Mouse (Mus musculus) CH12.LX (cell line): Measurements from ENCODE around the gene Ptpn11. TPM values are rescaled to one million over a fixed set of nuclear protein-coding genes. Genes with fewer than 3 reads are reported as not detected.

Source experiments
- DNase-seq: peaks from one replicate; pipeline ENCODE4 v3.0.0-alpha.2; 2013; ENCODE audit errors: extremely low read depth
- H3K27ac ChIP-seq: 2 replicates; pipeline ENCODE4 v1.5.1; 2012; ENCODE audit warnings: low read depth, mild to moderate bottlenecking, control low read depth, moderate library complexity; ENCODE audit not compliant: insufficient read depth
- H3K27me3 ChIP-seq: replicated peaks from 2 replicates; pipeline ENCODE3; 2012; ENCODE audit warnings: inconsistent platforms
- H3K36me3 ChIP-seq, 2 experiments: replicated peaks in 1 of 2; 2 replicates each; pipeline versions ENCODE3 to v1.6.1; 2012; ENCODE audit warnings: inconsistent platforms in 1 of 2, low read length in 1 of 2, mild to moderate bottlenecking in 1 of 2, mixed read lengths in 1 of 2, moderate library complexity in 1 of 2; ENCODE audit not compliant: control insufficient read depth in 1 of 2, insufficient read depth in 1 of 2
- H3K4me1 ChIP-seq, 2 experiments: 2 replicates each; pipeline ENCODE4 v1.6.1; 2012; ENCODE audit warnings: inconsistent platforms in 1 of 2, moderate library complexity in 1 of 2; ENCODE audit not compliant: insufficient read depth in 2 of 2, control insufficient read depth in 1 of 2
- H3K4me2 ChIP-seq: 2 replicates; pipeline ENCODE4 v1.6.1; 2012; ENCODE audit warnings: low read depth, mild to moderate bottlenecking, control low read depth; ENCODE audit not compliant: poor library complexity, insufficient read depth, severe bottlenecking
- H3K4me3 ChIP-seq, 3 experiments: fragments of 150-350 bp in 1 of 3; sonication (generic) in 1 of 3; replicated peaks in 1 of 3; 2 replicates each; pipeline versions ENCODE3 to v1.5.1; 2011 to 2012; ENCODE audit warnings: low read depth in 2 of 3, low read length in 2 of 3, mild to moderate bottlenecking in 2 of 3, moderate library complexity in 2 of 3, control low read depth in 1 of 3, improper control_type of control experiment in 1 of 3, inconsistent platforms in 1 of 3, mixed read lengths in 1 of 3; ENCODE audit not compliant: poor library complexity in 1 of 3
- H3K79me2 ChIP-seq: replicated peaks from 2 replicates; pipeline ENCODE4 v1.6.1; 2012; ENCODE audit warnings: mild to moderate bottlenecking, moderate library complexity; ENCODE audit not compliant: control insufficient read depth, poor library complexity, insufficient read depth, severe bottlenecking; ENCODE audit errors: extremely low read depth
- H3K9ac ChIP-seq: 2 replicates; pipeline ENCODE4 v1.6.1; 2012; ENCODE audit warnings: low read depth, mild to moderate bottlenecking, control low read depth, moderate library complexity; ENCODE audit not compliant: insufficient read depth
- H3K9me3 ChIP-seq: replicated peaks from 2 replicates; pipeline ENCODE3; 2012; ENCODE audit warnings: low read length, inconsistent platforms, mixed read lengths
- CHD1 ChIP-seq: IDR thresholded peaks from 2 replicates; pipeline ENCODE4 v1.6.1; 2012; ENCODE audit warnings: low read depth, low read length, improper control_type of control experiment, inconsistent platforms
- CHD2 ChIP-seq: IDR thresholded peaks from 2 replicates; pipeline ENCODE4 v1.6.1; 2011; ENCODE audit warnings: low read length, improper control_type of control experiment
- ELF1 ChIP-seq: IDR thresholded peaks from 2 replicates; pipeline ENCODE4 v1.6.1; 2014; ENCODE audit warnings: low read depth, mild to moderate bottlenecking, inconsistent platforms, low read length, improper control_type of control experiment
- ETS1 ChIP-seq: conservative IDR thresholded peaks from 2 replicates; pipeline ENCODE4 v1.6.1; 2012; ENCODE audit warnings: low read depth, mild to moderate bottlenecking, inconsistent platforms, low read length, improper control_type of control experiment, moderate library complexity
- GABPA ChIP-seq: IDR thresholded peaks from 2 replicates; pipeline ENCODE4 v1.6.1; 2012; ENCODE audit warnings: low read depth, low read length, improper control_type of control experiment, inconsistent platforms; ENCODE audit not compliant: insufficient replicate concordance
- HCFC1 ChIP-seq: IDR thresholded peaks from 2 replicates; pipeline ENCODE4 v1.6.1; 2012; ENCODE audit warnings: low read depth, mild to moderate bottlenecking, inconsistent platforms, low read length, improper control_type of control experiment
- JUN ChIP-seq: IDR thresholded peaks from 2 replicates; pipeline ENCODE4 v1.6.1; 2011; ENCODE audit warnings: low read depth, mild to moderate bottlenecking, low read length, improper control_type of control experiment, moderate library complexity; ENCODE audit not compliant: insufficient read depth
- JUND ChIP-seq: conservative IDR thresholded peaks from 2 replicates; pipeline ENCODE4 v1.6.1; 2011; ENCODE audit warnings: low read depth, low read length, improper control_type of control experiment
- KAT2A ChIP-seq: IDR thresholded peaks from 2 replicates; pipeline ENCODE4 v1.6.1; 2012; ENCODE audit warnings: low read length, improper control_type of control experiment, inconsistent platforms; ENCODE audit not compliant: insufficient replicate concordance
- MAFK ChIP-seq: IDR thresholded peaks from 2 replicates; pipeline ENCODE4 v1.6.1; 2011; ENCODE audit warnings: low read length, improper control_type of control experiment; ENCODE audit not compliant: insufficient replicate concordance
- MAX ChIP-seq: IDR thresholded peaks from 2 replicates; pipeline ENCODE4 v1.6.1; 2011; ENCODE audit warnings: low read length, improper control_type of control experiment
- MAZ ChIP-seq: IDR thresholded peaks from 2 replicates; pipeline ENCODE4 v1.6.1; 2012; ENCODE audit warnings: low read depth, mild to moderate bottlenecking, inconsistent platforms, low read length, improper control_type of control experiment, moderate library complexity
- MEF2A ChIP-seq: IDR thresholded peaks from 2 replicates; pipeline ENCODE4 v1.6.1; 2014; ENCODE audit warnings: low read depth, mild to moderate bottlenecking, inconsistent platforms, low read length, improper control_type of control experiment, borderline replicate concordance
- MXI1 ChIP-seq: IDR thresholded peaks from 2 replicates; pipeline ENCODE4 v1.6.1; 2011; ENCODE audit warnings: mild to moderate bottlenecking, low read depth, low read length, improper control_type of control experiment
- MYC ChIP-seq: IDR thresholded peaks from 2 replicates; pipeline ENCODE4 v1.6.1; 2011; ENCODE audit warnings: low read depth, mild to moderate bottlenecking, improper control_type of control experiment, low read length
- NELFE ChIP-seq: IDR thresholded peaks from 2 replicates; pipeline ENCODE4 v1.6.1; 2011; ENCODE audit warnings: low read depth, low read length, improper control_type of control experiment
- NRF1 ChIP-seq: IDR thresholded peaks from 2 replicates; pipeline ENCODE4 v1.6.1; 2014; ENCODE audit warnings: low read depth, mild to moderate bottlenecking, inconsistent platforms, low read length, improper control_type of control experiment, moderate library complexity
- PAX5 ChIP-seq: IDR thresholded peaks from 2 replicates; pipeline ENCODE4 v1.6.1; 2012; ENCODE audit warnings: low read length, inconsistent platforms, mixed read lengths
- POLR2A ChIP-seq: IDR thresholded peaks from 2 replicates; pipeline ENCODE4 v1.6.1; 2011; ENCODE audit warnings: low read depth, mild to moderate bottlenecking, improper control_type of control experiment, low read length
- POLR2AphosphoS2 ChIP-seq: IDR thresholded peaks from 2 replicates; pipeline ENCODE4 v1.6.1; 2011; ENCODE audit warnings: low read depth, low read length, improper control_type of control experiment
- RAD21 ChIP-seq: IDR thresholded peaks from 2 replicates; pipeline ENCODE4 v1.6.1; 2011; ENCODE audit warnings: low read depth, mild to moderate bottlenecking, low read length, improper control_type of control experiment, moderate library complexity
- RCOR1 ChIP-seq: conservative IDR thresholded peaks from 2 replicates; pipeline ENCODE4 v1.6.1; 2012; ENCODE audit warnings: low read depth, mild to moderate bottlenecking, inconsistent platforms, low read length, improper control_type of control experiment
- SIN3A ChIP-seq: IDR thresholded peaks from 2 replicates; pipeline ENCODE4 v1.6.1; 2012; ENCODE audit warnings: low read length, improper control_type of control experiment, inconsistent platforms
- SMC3 ChIP-seq: IDR thresholded peaks from 2 replicates; pipeline ENCODE4 v1.6.1; 2011; ENCODE audit warnings: low read depth, low read length, improper control_type of control experiment
- TBP ChIP-seq: conservative IDR thresholded peaks from 2 replicates; pipeline ENCODE4 v1.6.1; 2011; ENCODE audit warnings: low read depth, low read length, improper control_type of control experiment
- TCF12 ChIP-seq: IDR thresholded peaks from 2 replicates; pipeline ENCODE4 v1.6.1; 2014; ENCODE audit warnings: low read depth, mild to moderate bottlenecking, inconsistent platforms, low read length, improper control_type of control experiment
- UBTF ChIP-seq: IDR thresholded peaks from 2 replicates; pipeline ENCODE4 v1.6.1; 2012; ENCODE audit warnings: low read depth, mild to moderate bottlenecking, inconsistent platforms, low read length, improper control_type of control experiment, moderate library complexity
- USF2 ChIP-seq: conservative IDR thresholded peaks from 2 replicates; pipeline ENCODE4 v1.6.1; 2011; ENCODE audit warnings: low read depth, low read length, improper control_type of control experiment
- ZC3H11A ChIP-seq: IDR thresholded peaks from 2 replicates; pipeline ENCODE4 v1.6.1; 2012; ENCODE audit warnings: low read depth, mild to moderate bottlenecking, inconsistent platforms, low read length, improper control_type of control experiment
- ZKSCAN1 ChIP-seq: IDR thresholded peaks from 2 replicates; pipeline ENCODE4 v1.6.1; 2012; ENCODE audit warnings: low read depth, inconsistent platforms, low read length, improper control_type of control experiment, borderline replicate concordance
- ZNF384 ChIP-seq: IDR thresholded peaks from 2 replicates; pipeline ENCODE4 v1.6.1; 2012; ENCODE audit warnings: low read depth, low read length, improper control_type of control experiment, inconsistent platforms
- dilution Hi-C: fragments of 300-500 bp; cut with MboI; formaldehyde crosslinking; loops from 2 replicates; pipeline ENCODE4 v1.14.3; 2020; ENCODE audit warnings: low sequenced_read_pairs; ENCODE audit not compliant: extremely low pct_unique_long_range_greater_than_20kb, extremely low pct_ligation_motif_present
- in situ Hi-C: fragments of 300-500 bp; cut with MboI; formaldehyde crosslinking; loops from 3 replicates; pipeline ENCODE4 v1.14.3; 2019; ENCODE audit warnings: low sequenced_read_pairs, low pct_ligation_motif_present, low pct_unique_long_range_greater_than_20kb, mixed read lengths
- polyA plus RNA-seq: library from polyadenylated mRNA; unstranded; fragments of >175 nt; gene quantifications from 2 replicates; pipeline ENCODE4 v1.2.1, GENCODE M21; 2012; ENCODE audit warnings: low read depth; ENCODE audit not compliant: insufficient read length
- total RNA-seq, 2 experiments: library from RNA; depleted of rRNA; stranded (reverse); fragments of 300-350 nt in 1 of 2; fragments of >200 nt in 1 of 2; gene quantifications; 2 replicates each; pipeline ENCODE4 v1.2.3; 2012 to 2014

Ptpn11 gene
- total and polyA plus RNA-seq, 3 experiments: 33.2 to 62.8 (median 44.6) TPM

GRCm38 (mm10) chr5:121216126-121216446, 24.9 kb upstream of the Ptpn11 start:
- dilution Hi-C loops: no loop called here
- peaks cover 16 to 29% of the 10 kb centered on the region in 2 experiments for H3K36me3 ChIP-seq
- H3K9ac ChIP-seq: no peak overlapping the region
- H3K27me3 ChIP-seq: no peaks in the 10 kb centered on the region
- TF ChIP-seq USF2: no peak
- TF ChIP-seq ZNF384: no peak
- TF ChIP-seq RCOR1: no peak
- no peak for TF ChIP-seq JUN
- TF ChIP-seq MYC: no peak
- no peak for TF ChIP-seq HCFC1
- no peak for TF ChIP-seq MEF2A
- no peak for TF ChIP-seq GABPA
- no peak for TF ChIP-seq ZKSCAN1
- no peak for TF ChIP-seq SIN3A
- no peak for TF ChIP-seq PAX5
- TF ChIP-seq NRF1: no peak
- TF ChIP-seq ETS1: no peak
- TF ChIP-seq SMC3: no peak
- TF ChIP-seq CHD2: no peak
- no peak for TF ChIP-seq ZC3H11A
- no peak for TF ChIP-seq RAD21
- TF ChIP-seq POLR2A: no peak
- no peak overlapping the region for H3K4me3 ChIP-seq
- no peak overlapping the region for H3K27ac ChIP-seq
- in situ Hi-C loops: no loop called here
- DNase-seq: no peak
- H3K9me3 ChIP-seq: peaks cover 6% of the 10 kb centered on the region
- no peak overlapping the region for H3K4me2 ChIP-seq
- H3K79me2 ChIP-seq: peaks cover under 1% of the 10 kb centered on the region
- peaks cover 0 to 15% of the 10 kb centered on the region in 2 experiments; a peak in 2 of 4 replicates for H3K4me1 ChIP-seq

- H3K27ac ChIP-seq: no peak overlapping the region
- H3K36me3 ChIP-seq: peaks cover 21 to 35% of the 10 kb centered on the region in 2 experiments
- peak; percentile 65 for DNase-seq
- H3K79me2 ChIP-seq: no peaks in the 10 kb centered on the region
- no peak overlapping the region for H3K4me3 ChIP-seq
- H3K4me1 ChIP-seq: peaks cover 0 to 15% of the 10 kb centered on the region in 2 experiments; a peak in 2 of 4 replicates
- H3K27me3 ChIP-seq: no peaks in the 10 kb centered on the region
- in situ Hi-C loops: no loop called here
- dilution Hi-C loops: no loop called here
- H3K9me3 ChIP-seq: peaks cover 6% of the 10 kb centered on the region
- H3K9ac ChIP-seq: no peak overlapping the region
- no peak overlapping the region for H3K4me2 ChIP-seq
- no peak for TF ChIP-seq KAT2A
- no peak for TF ChIP-seq MAFK
- TF ChIP-seq HCFC1: no peak
- peak; percentile 69 for TF ChIP-seq ZC3H11A
- no peak for TF ChIP-seq MXI1
- no peak for TF ChIP-seq RCOR1
- no peak for TF ChIP-seq CHD1
- no peak for TF ChIP-seq JUND
- no peak for TF ChIP-seq POLR2AphosphoS2
- TF ChIP-seq PAX5: no peak
- TF ChIP-seq MEF2A: no peak
- TF ChIP-seq TCF12: no peak
- TF ChIP-seq NRF1: no peak
- TF ChIP-seq ELF1: no peak
- TF ChIP-seq GABPA: no peak
- TF ChIP-seq MAZ: no peak
- 0 out of 2 replicates have a peak, but pooled peaks have one; percentile 15 for TF ChIP-seq NELFE
- no peak for TF ChIP-seq ETS1
- TF ChIP-seq ZKSCAN1: no peak
- TF ChIP-seq TBP: peak; percentile 65; the same call in 1 of the 2 replicates
- TF ChIP-seq RAD21: peak; percentile 95
- no peak for TF ChIP-seq MAX
- no peak for TF ChIP-seq UBTF
Measured at GRCm38 (mm10) chr5:121215380-121216125, 24.4 kb upstream of the Ptpn11 start.
